Mouse (Mus musculus): ENCODE measurements at regions not wholly inside any gene's neighbourhood (a gene's known extent, or its start where the extent isn't known, plus 50 kb on each side); places are given as distances from the start of the nearest gene placed in this dataset.

GRCm38 (mm10) chr9:111957799-111958198, 267.7 kb upstream of the Stac start:
- TF ChIP-seq POLR2A (IDR thresholded peaks at IDR 0.05; ENCODE audit: low read depth, low read length) (no peak), CTCF (conservative IDR thresholded peaks at IDR 0.05; ENCODE audit: insufficient read depth, insufficient read length, low read depth, low read length) (peak; percentile 53)
